Mouse (Mus musculus) hindbrain, embryonic 15.5 days (tissue): ENCODE measurements around the gene Nkd1. TPM values are rescaled to one million over a fixed set of nuclear protein-coding genes. Genes with fewer than 3 reads are reported as not detected.

Experiments used
- ATAC-seq: fragments of 200-750 bp; cut with Nextera tagmentation; 2 replicates; pipeline ENCODE4 v1.8.0; 2017; ENCODE audit warnings: low read depth, moderate number of reproducible peaks, moderate TSS enrichment; ENCODE audit not compliant: low FRiP score
- H3K27ac ChIP-seq: fragments of 300-500 bp; sonication (generic); replicated peaks from 2 replicates; pipeline ENCODE4 v1.5.1; 2015; ENCODE audit warnings: mild to moderate bottlenecking, inconsistent platforms
- H3K27me3 ChIP-seq: fragments of 300-500 bp; sonication (generic); 2 replicates; pipeline ENCODE4 v1.6.1; 2015; ENCODE audit warnings: control low read depth, inconsistent platforms
- H3K36me3 ChIP-seq: fragments of 300-500 bp; sonication (generic); 2 replicates; pipeline ENCODE4 v1.6.1; 2015; ENCODE audit warnings: control low read depth, inconsistent platforms
- H3K4me1 ChIP-seq: fragments of 300-500 bp; sonication (generic); replicated peaks from 2 replicates; pipeline ENCODE4 v1.6.1; 2015; ENCODE audit warnings: control low read depth, inconsistent platforms
- H3K4me2 ChIP-seq: fragments of 300-500 bp; sonication (generic); 2 replicates; pipeline ENCODE4 v1.6.1; 2015; ENCODE audit warnings: moderate library complexity, mild to moderate bottlenecking, inconsistent platforms
- H3K4me3 ChIP-seq: fragments of 300-500 bp; sonication (generic); 2 replicates; pipeline ENCODE4 v1.5.1; 2015; ENCODE audit warnings: mild to moderate bottlenecking, inconsistent platforms
- H3K9ac ChIP-seq: fragments of 300-500 bp; sonication (generic); 2 replicates; pipeline ENCODE4 v1.6.1; 2015; ENCODE audit warnings: inconsistent platforms
- H3K9me3 ChIP-seq: fragments of 300-500 bp; sonication (generic); 2 replicates; pipeline ENCODE4 v1.6.1; 2016; ENCODE audit warnings: control low read depth, inconsistent platforms
- WGBS: fragments of 180-500 bp; shearing (Covaris S2); methylation state at CpG from one replicate; pipeline ENCODE4 v1.1.7; 2015; 5-methylcytosine and 5-hydroxymethylcytosine counted together
- polyA plus RNA-seq: library from polyadenylated mRNA; unstranded; fragments of >200 nt; fragmentation: Nextera tagmentation; extraction: Ambion mirVana; gene quantifications from 2 replicates; pipeline ENCODE4 v1.2.1, GENCODE M21; 2015

Nkd1 gene
- polyA plus RNA-seq, 1 experiment from 2014 or later: 67.4 TPM

DNA sequence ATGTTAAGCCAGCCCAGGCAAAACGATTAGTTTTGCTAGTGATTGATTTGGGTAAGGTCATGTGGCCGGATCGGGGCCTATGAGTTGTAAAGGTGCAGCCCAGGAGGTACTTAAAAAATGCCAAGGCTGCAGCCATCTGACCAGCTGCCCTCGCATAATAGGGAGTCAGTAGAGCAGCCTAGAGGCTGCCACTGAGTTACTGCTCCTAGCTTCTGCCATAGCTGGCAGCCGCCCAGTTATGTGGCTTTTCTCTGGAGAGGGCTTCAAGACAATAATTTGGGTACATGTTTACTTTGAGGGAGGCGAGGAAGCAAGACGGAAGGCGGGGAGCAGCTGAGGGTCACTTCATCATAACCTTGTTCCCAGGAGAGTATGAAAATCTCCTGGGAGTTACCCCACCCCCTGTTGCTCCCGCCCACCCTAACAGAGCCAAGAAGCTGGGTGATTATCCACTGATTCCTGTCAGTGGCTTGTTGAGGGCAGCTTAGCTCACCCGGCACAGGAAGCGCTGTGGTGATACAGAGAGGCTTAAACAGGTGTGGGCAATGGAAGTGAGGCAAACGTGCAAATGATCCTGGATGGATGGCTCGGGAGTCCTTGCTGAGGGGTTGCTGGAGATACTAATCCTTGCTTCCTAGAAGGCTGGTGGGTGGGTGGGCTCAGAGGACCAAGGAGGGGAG, 84.3 kb downstream of the Nkd1 start:
- Histone ChIP-seq H3K4me2 (no peak overlapping the region), H3K27me3 (0 out of 2 replicates have a peak, but pooled peaks cover 3% of the 10 kb centered on the region), H3K36me3 (no peaks in the 10 kb centered on the region), H3K4me3 (no peak overlapping the region), H3K27ac (no peak overlapping the region), H3K9me3 (no peaks in the 10 kb centered on the region), H3K4me1 (peaks cover 29% of the 10 kb centered on the region), H3K9ac (no peak overlapping the region)
- ATAC-seq: no peak
- 45% methylated on average over 13 of the region's 13 CpGs for WGBS

- ATAC-seq: no peak
- Histone ChIP-seq H3K4me1 (peaks cover 18% of the 10 kb centered on the region), H3K9ac (no peak overlapping the region), H3K27ac (no peak overlapping the region), H3K9me3 (no peaks in the 10 kb centered on the region), H3K27me3 (0 out of 2 replicates have a peak, but pooled peaks cover 3% of the 10 kb centered on the region), H3K4me3 (no peak overlapping the region), H3K4me2 (no peak overlapping the region), H3K36me3 (no peaks in the 10 kb centered on the region)
- 86% methylated on average over 8 of the region's 8 CpGs for WGBS
Observed at GRCm38 (mm10) chr8:88609036-88609435, 87.9 kb downstream of the Nkd1 start.

- Histone ChIP-seq H3K4me3 (no peak overlapping the region), H3K9ac (no peak overlapping the region), H3K36me3 (no peaks in the 10 kb centered on the region), H3K27me3 (0 out of 2 replicates have a peak, but pooled peaks cover 3% of the 10 kb centered on the region), H3K4me2 (no peak overlapping the region), H3K27ac (no peak overlapping the region), H3K9me3 (no peaks in the 10 kb centered on the region), H3K4me1 (peaks cover 8% of the 10 kb centered on the region; the same call in 1 of the 2 replicates)
- no peak for ATAC-seq
- WGBS: 54% methylated on average over 6 of the region's 6 CpGs
Observed at GRCm38 (mm10) chr8:88610271-88610670, 89.1 kb downstream of the Nkd1 start.

- H3K4me3 ChIP-seq: no peak overlapping the region
- no peak for ATAC-seq
- no peaks in the 10 kb centered on the region for H3K36me3 ChIP-seq
- H3K4me1 ChIP-seq: peaks cover 3% of the 10 kb centered on the region; the same call in 1 of the 2 replicates
- H3K9ac ChIP-seq: no peak overlapping the region
- 64% methylated on average over 5 of the region's 5 CpGs for WGBS
- no peaks in the 10 kb centered on the region for H3K9me3 ChIP-seq
- H3K27me3 ChIP-seq: no peaks in the 10 kb centered on the region
- no peak overlapping the region for H3K4me2 ChIP-seq
- no peak overlapping the region for H3K27ac ChIP-seq
Observed at GRCm38 (mm10) chr8:88614981-88615380, 93.8 kb downstream of the Nkd1 start.

- WGBS: 91% methylated on average over 5 of the region's 5 CpGs
Observed at GRCm38 (mm10) chr8:88618612-88619011, 97.5 kb downstream of the Nkd1 start.

DNA sequence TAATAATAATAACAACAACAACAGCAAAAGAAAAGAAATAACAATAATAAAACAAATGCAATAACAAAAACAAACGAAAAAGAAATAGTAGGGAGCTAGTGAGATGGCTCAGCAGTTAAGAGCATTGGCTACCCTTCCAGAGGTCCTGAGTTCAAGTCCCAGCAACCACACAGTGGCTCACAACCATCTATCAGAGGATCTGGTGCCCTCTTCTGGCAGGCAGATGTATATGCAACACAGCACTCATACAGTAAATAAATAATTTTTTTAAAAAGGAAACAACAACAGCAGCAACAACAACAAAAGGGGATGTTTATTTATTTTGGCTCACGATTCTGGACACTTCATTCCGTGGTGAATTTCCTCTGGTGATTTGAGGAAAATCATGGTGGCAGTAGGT, 98.4 kb downstream of the Nkd1 start:
- H3K4me1 ChIP-seq: 0 out of 2 replicates have a peak, but pooled peaks cover 5% of the 10 kb centered on the region
- H3K4me2 ChIP-seq: no peak overlapping the region
- peaks cover 4% of the 10 kb centered on the region; the same call in 1 of the 2 replicates for H3K27me3 ChIP-seq
- no peak overlapping the region for H3K4me3 ChIP-seq
- H3K9me3 ChIP-seq: no peaks in the 10 kb centered on the region
- no peak for ATAC-seq
- 78% methylated on average over 3 of the region's 3 CpGs for WGBS
- no peak overlapping the region for H3K27ac ChIP-seq
- H3K36me3 ChIP-seq: no peaks in the 10 kb centered on the region
- no peak overlapping the region for H3K9ac ChIP-seq

More at GRCm38 (mm10) chr8:88618612-88619011, 97.5 kb downstream of the Nkd1 start:
- no peak overlapping the region for H3K4me2 ChIP-seq
- ATAC-seq: no peak
- no peak overlapping the region for H3K27ac ChIP-seq
- no peaks in the 10 kb centered on the region for H3K36me3 ChIP-seq
- peaks cover 4% of the 10 kb centered on the region; the same call in 1 of the 2 replicates for H3K27me3 ChIP-seq
- no peaks in the 10 kb centered on the region for H3K9me3 ChIP-seq
- H3K9ac ChIP-seq: no peak overlapping the region
- 0 out of 2 replicates have a peak, but pooled peaks cover 5% of the 10 kb centered on the region for H3K4me1 ChIP-seq
- H3K4me3 ChIP-seq: no peak overlapping the region

DNA sequence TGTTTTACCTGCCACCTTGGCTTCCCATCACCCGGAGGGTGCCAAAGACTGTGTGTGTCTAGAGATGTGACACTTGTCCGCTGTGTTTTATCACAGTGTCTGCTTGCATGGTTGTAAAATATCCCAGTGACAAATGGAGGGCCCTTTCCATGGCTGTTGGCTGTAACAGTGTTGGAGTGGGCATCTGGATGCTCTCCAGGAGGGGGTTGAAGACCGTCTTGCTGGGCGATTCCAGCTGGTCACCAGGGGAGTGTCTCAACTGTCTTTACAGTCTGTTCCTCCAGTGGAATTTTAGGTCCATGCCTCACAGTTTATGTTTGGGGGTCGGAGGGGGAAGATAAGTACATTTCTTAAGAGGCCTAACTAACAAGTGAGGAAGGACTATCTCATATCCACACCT, 99.8 kb downstream of the Nkd1 start:
- ATAC-seq: no peak
- Histone ChIP-seq H3K27me3 (peaks cover 12% of the 10 kb centered on the region), H3K4me2 (no peak overlapping the region)

DNA sequence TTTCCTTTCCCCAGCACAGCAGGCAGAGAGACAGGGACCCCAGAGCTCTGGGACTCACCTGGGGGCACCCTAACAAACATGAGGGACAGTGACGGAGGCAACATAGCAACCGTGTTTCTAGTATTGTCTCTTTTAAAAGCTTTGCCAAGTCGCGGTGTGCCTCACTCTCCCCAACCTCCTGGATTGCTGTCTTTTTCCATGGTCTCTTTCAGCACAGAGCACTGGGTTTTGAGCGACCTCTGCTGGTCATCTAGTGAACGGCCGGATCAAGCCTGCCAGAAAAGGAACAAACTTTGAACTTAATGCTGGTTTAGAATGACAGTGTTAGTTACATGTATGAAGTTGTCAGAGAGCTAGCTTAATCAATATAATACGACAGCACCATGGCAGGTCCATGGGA, 100.3 kb downstream of the Nkd1 start:
- H3K27ac ChIP-seq: no peak overlapping the region
- 2% methylated on average over 8 of the region's 8 CpGs for WGBS
- H3K36me3 ChIP-seq: no peaks in the 10 kb centered on the region
- no peak overlapping the region for H3K4me3 ChIP-seq
- peaks cover 14% of the 10 kb centered on the region for H3K27me3 ChIP-seq
- 0 out of 2 replicates have a peak, but pooled peaks cover 2% of the 10 kb centered on the region for H3K4me1 ChIP-seq
- ATAC-seq: 0 out of 2 replicates have a peak, but pooled peaks have one; percentile 47
- H3K9me3 ChIP-seq: no peaks in the 10 kb centered on the region
- no peak overlapping the region for H3K4me2 ChIP-seq
- H3K9ac ChIP-seq: no peak overlapping the region

More for the DNA sequence above, 99.8 kb downstream of the Nkd1 start:
- whole genome bisulfite sequencing: 63% methylated on average over 5 of the region's 5 CpGs
- H3K36me3 ChIP-seq: no peaks in the 10 kb centered on the region
- H3K4me1 ChIP-seq: 0 out of 2 replicates have a peak, but pooled peaks cover 2% of the 10 kb centered on the region
- no peak overlapping the region for H3K4me3 ChIP-seq
- no peak overlapping the region for H3K9ac ChIP-seq
- no peaks in the 10 kb centered on the region for H3K9me3 ChIP-seq
- no peak overlapping the region for H3K27ac ChIP-seq

GRCm38 (mm10) chr8:88623351-88623750, 102.2 kb downstream of the Nkd1 start:
- no peak for ATAC-seq
- Histone ChIP-seq H3K4me3 (no peak overlapping the region), H3K9me3 (no peaks in the 10 kb centered on the region), H3K9ac (no peak overlapping the region), H3K4me2 (no peak overlapping the region), H3K36me3 (no peaks in the 10 kb centered on the region), H3K27ac (no peak overlapping the region), H3K27me3 (peaks cover 14% of the 10 kb centered on the region), H3K4me1 (peaks cover 18% of the 10 kb centered on the region)
- WGBS: 67% methylated on average over 3 of the region's 3 CpGs

DNA sequence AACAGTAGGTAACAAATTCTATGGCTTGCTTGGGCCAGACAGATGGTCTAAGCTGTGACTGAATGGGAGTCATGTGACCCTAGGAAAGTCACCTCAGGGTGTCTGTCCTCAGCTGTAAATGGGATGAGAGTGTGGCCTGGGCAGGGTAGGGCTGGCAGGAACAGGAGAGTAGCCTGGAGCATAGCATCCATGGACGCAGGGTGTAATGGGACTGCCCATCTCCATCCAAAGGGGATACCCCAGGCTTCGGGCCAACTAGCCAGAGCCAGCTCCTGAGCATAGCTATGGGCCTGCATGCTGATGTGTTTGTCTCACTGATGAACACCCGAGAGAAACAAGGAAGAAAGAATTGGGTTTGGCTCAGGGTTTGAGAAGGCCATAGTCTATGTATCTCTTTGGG, 103.1 kb downstream of the Nkd1 start:
- Histone ChIP-seq H3K9me3 (no peaks in the 10 kb centered on the region), H3K27me3 (peaks cover 14% of the 10 kb centered on the region), H3K4me3 (no peak overlapping the region), H3K9ac (no peak overlapping the region), H3K27ac (no peak overlapping the region), H3K36me3 (no peaks in the 10 kb centered on the region), H3K4me2 (no peak overlapping the region), H3K4me1 (peaks cover 20% of the 10 kb centered on the region)
- no peak for ATAC-seq
- 72% methylated on average over 3 of the region's 3 CpGs for WGBS

- 81% methylated on average over 3 of the region's 3 CpGs for WGBS
- Histone ChIP-seq H3K4me3 (peak overlapping the region; percentile 58), H3K27ac (no peak overlapping the region), H3K27me3 (peaks cover 14% of the 10 kb centered on the region), H3K9ac (no peak overlapping the region; the same call in 1 of the 2 replicates), H3K4me2 (no peak overlapping the region; the same call in 1 of the 2 replicates), H3K36me3 (no peaks in the 10 kb centered on the region), H3K4me1 (peaks cover 18% of the 10 kb centered on the region), H3K9me3 (no peaks in the 10 kb centered on the region)
- ATAC-seq: no peak
Observed at GRCm38 (mm10) chr8:88626433-88626832, 105.3 kb downstream of the Nkd1 start.

DNA sequence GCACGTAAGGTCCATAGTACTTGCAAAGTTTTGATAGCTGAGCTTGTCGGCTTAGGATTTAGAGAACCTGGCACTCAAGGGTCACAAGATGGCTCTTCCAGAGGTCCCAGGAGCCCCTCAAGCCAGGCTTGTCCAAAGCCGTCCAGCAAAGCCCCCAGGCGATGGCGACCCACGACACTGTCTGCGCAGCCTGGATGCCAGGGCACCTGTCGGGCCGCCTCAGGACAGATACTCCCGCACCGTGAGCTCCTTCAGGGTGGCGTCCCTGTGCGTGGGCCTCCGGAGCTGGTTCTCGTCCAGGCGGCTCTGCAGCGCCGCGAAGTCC, 105.7 kb downstream of the Nkd1 start:
- Histone ChIP-seq H3K27ac (peak overlapping the region; percentile 90), H3K4me3 (peak overlapping the region; percentile 58), H3K4me1 (peaks cover 18% of the 10 kb centered on the region), H3K9ac (peak overlapping the region; percentile 75), H3K27me3 (peaks cover 14% of the 10 kb centered on the region), H3K36me3 (no peaks in the 10 kb centered on the region), H3K9me3 (no peaks in the 10 kb centered on the region), H3K4me2 (peak overlapping the region; percentile 95)
- 15% methylated on average over 19 of the region's 19 CpGs for WGBS
- no peak; the same call in 1 of the 2 replicates for ATAC-seq
